Mouse (Mus musculus): ENCODE measurements at regions not wholly inside any gene's neighbourhood (a gene's known extent, or its start where the extent isn't known, plus 50 kb on each side); places are given as distances from the start of the nearest gene placed in this dataset.

DNA sequence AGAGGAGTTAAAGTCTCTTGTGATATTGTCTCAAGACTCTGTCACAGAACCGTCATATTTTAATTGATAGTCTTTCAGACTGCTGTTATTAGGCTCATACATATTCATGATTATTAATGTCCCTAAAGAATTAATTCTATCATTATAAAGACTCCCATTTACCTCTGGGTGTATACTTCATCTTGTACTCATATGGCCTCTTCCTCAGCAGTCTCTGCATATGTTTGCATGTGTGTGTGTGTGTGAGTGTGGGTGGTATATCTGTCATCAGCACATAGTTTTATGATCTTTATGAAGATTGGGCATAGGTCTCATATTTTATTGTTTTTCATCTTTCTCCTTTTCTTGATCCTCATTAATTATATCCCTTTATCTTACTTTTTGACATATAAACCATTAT, 347.3 kb upstream of the Sphkap start:
- Histone ChIP-seq H3K27me3 (ENCODE audit: control insufficient read depth, insufficient read depth, low read length) (no peaks in the 10 kb centered on the region), H3K4me1 (ENCODE audit: control insufficient read depth, insufficient read depth, low read length) (no peaks in the 10 kb centered on the region), H3K4me3 (ENCODE audit: low read depth, low read length) (no peak overlapping the region), H3K27ac (ENCODE audit: low read depth, low read length) (no peak overlapping the region), H3K4me2 (ENCODE audit: low read depth) (no peak overlapping the region), H3K36me3 (ENCODE audit: control insufficient read depth, insufficient read depth, low read length) (no peaks in the 10 kb centered on the region), H3K9me3 (ENCODE audit: control insufficient read depth, low read length) (no peaks in the 10 kb centered on the region), H3K9ac (ENCODE audit: low read length) (no peak overlapping the region)
- ATAC-seq (ENCODE audit: insufficient read depth, low FRiP score, low TSS enrichment) (no peak; the same call in 1 of the 2 replicates), DNase-seq (ENCODE audit: low spot score) (no peak)
- WGBS, result 56% methylated on average over 1 of the region's 1 CpGs

- ATAC-seq (ENCODE audit: insufficient read depth, low FRiP score, low TSS enrichment) (no peak), DNase-seq (ENCODE audit: low spot score) (no peak)
- H3K4me3 ChIP-seq (ENCODE audit: low read depth, low read length), result no peak overlapping the region
- H3K36me3 ChIP-seq (ENCODE audit: control insufficient read depth, insufficient read depth, low read length), result no peaks in the 10 kb centered on the region
- H3K4me1 ChIP-seq (ENCODE audit: control insufficient read depth, insufficient read depth, low read length), result no peaks in the 10 kb centered on the region
- H3K27ac ChIP-seq (ENCODE audit: low read depth, low read length), result no peak overlapping the region
- no peaks in the 10 kb centered on the region for H3K27me3 ChIP-seq (ENCODE audit: control insufficient read depth, insufficient read depth, low read length)
- H3K9me3 ChIP-seq (ENCODE audit: control insufficient read depth, low read length), result no peaks in the 10 kb centered on the region
- H3K9ac ChIP-seq (ENCODE audit: low read length), result no peak overlapping the region
- WGBS, result 81% methylated on average over 4 of the region's 4 CpGs
- no peak overlapping the region for H3K4me2 ChIP-seq (ENCODE audit: low read depth)
These were observed 345.0 kb upstream of the Sphkap start for GRCm38 (mm10) chr1:83752976-83753375.

- H3K9me3 ChIP-seq (ENCODE audit: control insufficient read depth, low read length), result no peaks in the 10 kb centered on the region
- H3K9ac ChIP-seq (ENCODE audit: low read length), result no peak overlapping the region
- H3K36me3 ChIP-seq (ENCODE audit: control insufficient read depth, insufficient read depth, low read length), result no peaks in the 10 kb centered on the region
- 60% methylated on average over 4 of the region's 4 CpGs for WGBS
- ATAC-seq (ENCODE audit: insufficient read depth, low FRiP score, low TSS enrichment) (peak; percentile 79), DNase-seq (ENCODE audit: low spot score) (peak; percentile 29)
- no peak overlapping the region for H3K4me3 ChIP-seq (ENCODE audit: low read depth, low read length)
- H3K4me1 ChIP-seq (ENCODE audit: control insufficient read depth, insufficient read depth, low read length), result no peaks in the 10 kb centered on the region
- no peak overlapping the region; the same call in 1 of the 2 replicates for H3K27ac ChIP-seq (ENCODE audit: low read depth, low read length)
- no peak overlapping the region for H3K4me2 ChIP-seq (ENCODE audit: low read depth)
- no peaks in the 10 kb centered on the region for H3K27me3 ChIP-seq (ENCODE audit: control insufficient read depth, insufficient read depth, low read length)
These were observed 341.0 kb upstream of the Sphkap start for GRCm38 (mm10) chr1:83748974-83749373.

GRCm38 (mm10) chr1:83748061-83748460, 340.1 kb upstream of the Sphkap start:
- DNase-seq (ENCODE audit: low spot score), result no peak
- no peaks in the 10 kb centered on the region for H3K4me1 ChIP-seq (ENCODE audit: control insufficient read depth, insufficient read depth, low read length)
- H3K36me3 ChIP-seq (ENCODE audit: control insufficient read depth, insufficient read depth, low read length), result no peaks in the 10 kb centered on the region
- ATAC-seq (ENCODE audit: insufficient read depth, low FRiP score, low TSS enrichment), result no peak
- no peaks in the 10 kb centered on the region for H3K9me3 ChIP-seq (ENCODE audit: control insufficient read depth, low read length)
- 51% methylated on average over 3 of the region's 3 CpGs for WGBS
- peak overlapping the region; percentile 8; the same call in 1 of the 2 replicates for H3K27ac ChIP-seq (ENCODE audit: low read depth, low read length)
- H3K4me3 ChIP-seq (ENCODE audit: low read depth, low read length), result no peak overlapping the region
- no peak overlapping the region for H3K9ac ChIP-seq (ENCODE audit: low read length)
- no peaks in the 10 kb centered on the region for H3K27me3 ChIP-seq (ENCODE audit: control insufficient read depth, insufficient read depth, low read length)
- H3K4me2 ChIP-seq (ENCODE audit: low read depth), result no peak overlapping the region

DNA sequence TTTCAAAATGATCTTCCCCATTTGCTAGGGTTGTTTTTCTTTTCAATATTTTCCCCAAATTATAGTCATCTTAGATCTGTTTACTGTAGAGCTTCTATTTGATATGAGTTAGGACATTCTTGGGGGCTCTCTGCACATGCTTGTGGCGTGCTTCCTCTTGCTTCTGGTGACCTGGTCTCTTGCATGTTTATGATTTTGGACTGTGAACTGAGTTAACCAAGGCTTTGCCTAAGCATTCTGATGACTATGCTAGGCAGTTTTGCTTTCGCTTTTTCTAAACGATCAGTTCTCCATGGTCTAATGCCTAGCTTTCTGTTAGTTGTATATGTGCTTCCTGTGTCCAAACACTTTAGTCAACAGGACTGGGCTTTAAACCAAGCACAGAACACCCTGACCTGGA, 339.4 kb upstream of the Sphkap start:
- Histone ChIP-seq H3K4me3 (ENCODE audit: low read depth, low read length) (no peak overlapping the region), H3K27ac (ENCODE audit: low read depth, low read length) (0 out of 2 replicates have a peak overlapping the region, but pooled peaks have one; percentile 8), H3K9me3 (ENCODE audit: control insufficient read depth, low read length) (no peaks in the 10 kb centered on the region), H3K4me2 (ENCODE audit: low read depth) (no peak overlapping the region), H3K9ac (ENCODE audit: low read length) (no peak overlapping the region), H3K4me1 (ENCODE audit: control insufficient read depth, insufficient read depth, low read length) (no peaks in the 10 kb centered on the region), H3K36me3 (ENCODE audit: control insufficient read depth, insufficient read depth, low read length) (no peaks in the 10 kb centered on the region), H3K27me3 (ENCODE audit: control insufficient read depth, insufficient read depth, low read length) (no peaks in the 10 kb centered on the region)
- ATAC-seq (ENCODE audit: insufficient read depth, low FRiP score, low TSS enrichment) (no peak), DNase-seq (ENCODE audit: low spot score) (no peak)
- WGBS, result 88% methylated on average over 3 of the region's 3 CpGs

DNA sequence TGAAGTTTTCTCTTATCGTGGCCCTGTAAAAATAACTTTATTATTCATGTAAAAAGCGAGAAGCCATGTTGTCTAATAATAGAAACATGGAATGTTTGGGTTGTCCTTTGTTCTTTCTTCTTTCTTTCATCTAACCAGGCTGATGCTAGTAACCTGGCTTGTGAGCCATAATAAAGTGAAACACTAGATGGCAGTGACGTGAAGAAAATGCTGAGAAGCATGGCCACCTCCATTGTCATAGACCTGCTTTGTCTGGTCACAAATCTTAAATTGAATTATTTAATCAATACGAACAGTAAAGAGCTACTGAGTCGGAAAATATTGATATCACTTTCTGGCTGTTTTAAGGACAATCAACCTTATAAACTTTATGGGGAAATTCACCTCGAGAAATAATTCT, 338.0 kb upstream of the Sphkap start:
- Histone ChIP-seq H3K4me1 (ENCODE audit: control insufficient read depth, insufficient read depth, low read length) (no peaks in the 10 kb centered on the region), H3K36me3 (ENCODE audit: control insufficient read depth, insufficient read depth, low read length) (no peaks in the 10 kb centered on the region), H3K27me3 (ENCODE audit: control insufficient read depth, insufficient read depth, low read length) (no peaks in the 10 kb centered on the region), H3K4me2 (ENCODE audit: low read depth) (no peak overlapping the region), H3K9me3 (ENCODE audit: control insufficient read depth, low read length) (no peaks in the 10 kb centered on the region), H3K27ac (ENCODE audit: low read depth, low read length) (no peak overlapping the region), H3K9ac (ENCODE audit: low read length) (no peak overlapping the region), H3K4me3 (ENCODE audit: low read depth, low read length) (no peak overlapping the region)
- 37% methylated on average over 6 of the region's 6 CpGs for WGBS
- DNase-seq (ENCODE audit: low spot score) (peak; percentile 54), ATAC-seq (ENCODE audit: insufficient read depth, low FRiP score, low TSS enrichment) (peak; percentile 67)

DNA sequence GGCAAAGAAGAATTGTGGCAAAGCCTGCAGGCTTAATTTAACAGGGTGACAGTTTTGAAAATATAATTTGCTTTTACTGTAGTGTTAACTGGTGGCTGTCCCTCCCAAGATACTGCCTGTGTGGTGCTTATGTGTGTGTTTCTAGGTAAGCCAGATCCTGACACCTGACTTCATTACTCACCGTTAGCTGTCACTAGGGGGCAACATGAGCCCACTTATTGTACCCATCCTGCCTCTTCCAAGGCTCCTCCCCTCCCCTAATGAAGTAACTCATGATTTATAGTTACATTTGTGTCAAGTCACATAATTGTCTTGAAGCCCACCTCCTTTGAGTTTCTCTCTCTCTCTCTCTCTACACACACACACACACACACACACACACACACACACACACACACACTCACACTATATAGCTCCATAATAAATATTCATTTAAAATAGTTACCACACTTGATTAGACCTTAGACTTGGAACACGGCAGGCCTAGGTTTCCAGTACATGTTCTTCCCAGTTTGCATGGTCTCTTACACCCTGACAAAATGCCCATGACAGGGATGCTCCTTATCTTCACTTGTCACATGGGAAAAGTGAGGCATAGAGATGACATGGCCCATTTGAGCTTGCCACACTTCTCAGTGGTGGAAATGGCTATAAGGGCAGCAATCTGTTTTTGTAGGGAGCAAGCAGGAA, 328.6 kb upstream of the Sphkap start:
- Histone ChIP-seq H3K27ac (ENCODE audit: low read depth, low read length) (no peak overlapping the region), H3K9ac (ENCODE audit: low read length) (no peak overlapping the region), H3K4me1 (ENCODE audit: control insufficient read depth, insufficient read depth, low read length) (no peaks in the 10 kb centered on the region), H3K4me3 (ENCODE audit: low read depth, low read length) (no peak overlapping the region), H3K27me3 (ENCODE audit: control insufficient read depth, insufficient read depth, low read length) (no peaks in the 10 kb centered on the region), H3K9me3 (ENCODE audit: control insufficient read depth, low read length) (no peaks in the 10 kb centered on the region), H3K4me2 (ENCODE audit: low read depth) (no peak overlapping the region), H3K36me3 (ENCODE audit: control insufficient read depth, insufficient read depth, low read length) (no peaks in the 10 kb centered on the region)
- DNase-seq (ENCODE audit: low spot score) (peak; percentile 25), ATAC-seq (ENCODE audit: insufficient read depth, low FRiP score, low TSS enrichment) (no peak; the same call in 1 of the 2 replicates)
- WGBS, result 53% methylated on average over 2 of the region's 2 CpGs

DNA sequence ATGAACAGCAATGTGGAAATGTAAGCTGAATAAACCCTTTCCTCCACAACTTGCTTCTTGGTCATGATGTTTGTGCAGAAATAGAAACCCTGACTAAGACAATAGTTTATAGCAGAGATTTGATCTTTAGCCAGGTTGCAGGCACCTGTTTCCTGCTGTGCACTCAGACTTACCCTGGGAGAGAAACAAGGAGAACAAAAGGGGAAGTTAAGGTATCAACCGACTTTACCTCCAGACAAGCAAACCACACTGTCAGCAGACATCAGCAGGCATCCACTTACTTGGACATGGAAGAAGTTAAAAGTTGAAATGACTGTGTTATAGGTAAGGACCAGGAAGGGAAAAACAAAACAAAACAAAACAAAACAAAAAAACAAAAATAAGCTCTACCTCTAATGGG, 323.7 kb upstream of the Sphkap start:
- Histone ChIP-seq H3K4me1 (ENCODE audit: control insufficient read depth, insufficient read depth, low read length) (no peaks in the 10 kb centered on the region), H3K27me3 (ENCODE audit: control insufficient read depth, insufficient read depth, low read length) (no peaks in the 10 kb centered on the region), H3K9me3 (ENCODE audit: control insufficient read depth, low read length) (no peaks in the 10 kb centered on the region), H3K4me2 (ENCODE audit: low read depth) (no peak overlapping the region), H3K4me3 (ENCODE audit: low read depth, low read length) (no peak overlapping the region), H3K36me3 (ENCODE audit: control insufficient read depth, insufficient read depth, low read length) (no peaks in the 10 kb centered on the region), H3K9ac (ENCODE audit: low read length) (no peak overlapping the region), H3K27ac (ENCODE audit: low read depth, low read length) (no peak overlapping the region)
- ATAC-seq (ENCODE audit: insufficient read depth, low FRiP score, low TSS enrichment), result no peak
- 84% methylated on average over 1 of the region's 1 CpGs for WGBS
- no peak for DNase-seq (ENCODE audit: low spot score)

- Histone ChIP-seq H3K4me2 (ENCODE audit: low read depth) (no peak overlapping the region), H3K4me3 (ENCODE audit: low read depth, low read length) (no peak overlapping the region), H3K9me3 (ENCODE audit: control insufficient read depth, low read length) (no peaks in the 10 kb centered on the region), H3K36me3 (ENCODE audit: control insufficient read depth, insufficient read depth, low read length) (no peaks in the 10 kb centered on the region), H3K9ac (ENCODE audit: low read length) (no peak overlapping the region), H3K27ac (ENCODE audit: low read depth, low read length) (no peak overlapping the region), H3K27me3 (ENCODE audit: control insufficient read depth, insufficient read depth, low read length) (no peaks in the 10 kb centered on the region), H3K4me1 (ENCODE audit: control insufficient read depth, insufficient read depth, low read length) (no peaks in the 10 kb centered on the region)
- 77% methylated on average over 6 of the region's 6 CpGs for WGBS
- ATAC-seq (ENCODE audit: insufficient read depth, low FRiP score, low TSS enrichment) (no peak), DNase-seq (ENCODE audit: low spot score) (no peak)
These were observed 320.8 kb upstream of the Sphkap start for GRCm38 (mm10) chr1:83728810-83729209.

All from neural tube, embryonic 11.5 days (tissue).